Mouse (Mus musculus): ENCODE measurements around the gene Cd33. TPM values are rescaled to one million over a fixed set of nuclear protein-coding genes. Genes with fewer than 3 reads are reported as not detected.

Cd33 gene
- 0.56 and 0.69 TPM in 2 replicates for polyA plus RNA-seq (2016; fragmentation: Nextera tagmentation; extraction: Ambion mirVana)

GRCm38 (mm10) chr7:43544225-43544977 is at the start of gene Cd33:
Cd33 (minus strand) TSS chr7:43544428.
- Histone ChIP-seq H3K36me3 (replicated peaks) (no peaks in the 10 kb centered on the region), H3K27me3 (no peaks in the 10 kb centered on the region), H3K27ac (no peak within 1 kb of the TSS), H3K9me3 (no peaks in the 10 kb centered on the region), H3K4me3 (replicated peaks) (no peak within 1 kb of the TSS), H3K9ac (no peak within 1 kb of the TSS), H3K4me2 (no peak within 1 kb of the TSS), H3K4me1 (no peaks in the 10 kb centered on the region)
- no peak for ATAC-seq (ENCODE audit: low FRiP score)
- WGBS: 86% methylated on average over 7 of the region's 7 CpGs

GRCm38 (mm10) chr7:43584790-43585189 is 40.6 kb upstream of the Cd33 start:
- Histone ChIP-seq H3K27ac (no peak overlapping the region), H3K9me3 (no peaks in the 10 kb centered on the region), H3K4me2 (no peak overlapping the region), H3K27me3 (no peaks in the 10 kb centered on the region), H3K4me3 (replicated peaks) (no peak overlapping the region), H3K36me3 (replicated peaks) (peaks cover 59% of the 10 kb centered on the region), H3K9ac (no peak overlapping the region), H3K4me1 (peaks cover 21% of the 10 kb centered on the region)
- no peak for ATAC-seq (ENCODE audit: low FRiP score)
- 85% methylated on average over 5 of the region's 5 CpGs for WGBS

- Histone ChIP-seq H3K4me1 (peaks cover 21% of the 10 kb centered on the region), H3K4me2 (peak overlapping the region; percentile 74), H3K27me3 (no peaks in the 10 kb centered on the region), H3K27ac (no peak overlapping the region; the same call in 1 of the 2 replicates), H3K36me3 (replicated peaks) (peaks cover 18% of the 10 kb centered on the region), H3K9me3 (no peaks in the 10 kb centered on the region), H3K4me3 (replicated peaks) (peak overlapping the region; percentile 71), H3K9ac (peak overlapping the region; percentile 76)
- WGBS: 70% methylated on average over 5 of the region's 5 CpGs
- no peak for ATAC-seq (ENCODE audit: low FRiP score)
These were observed 36.3 kb upstream of the Cd33 start for GRCm38 (mm10) chr7:43580526-43580925.

- Histone ChIP-seq H3K4me2 (peak within 1 kb of the TSS; percentile 74), H3K27me3 (no peaks in the 10 kb centered on the region), H3K36me3 (replicated peaks) (peaks cover 16% of the 10 kb centered on the region), H3K9me3 (no peaks in the 10 kb centered on the region), H3K4me3 (replicated peaks) (peak within 1 kb of the TSS; percentile 71), H3K27ac (peak within 1 kb of the TSS; percentile 88), H3K9ac (peak within 1 kb of the TSS; percentile 76), H3K4me1 (peaks cover 21% of the 10 kb centered on the region)
- peak; percentile 97 for ATAC-seq (ENCODE audit: low FRiP score)
- WGBS: under 1% methylated on average over 37 of the region's 37 CpGs
These were observed 35.4 kb upstream of the Cd33 start, which contains the start of gene Zfp719 for GRCm38 (mm10) chr7:43579440-43580171. Zfp719 (plus strand) TSS chr7:43579610.

- Histone ChIP-seq H3K27ac (no peak overlapping the region), H3K9ac (no peak overlapping the region), H3K4me1 (no peaks in the 10 kb centered on the region), H3K9me3 (no peaks in the 10 kb centered on the region), H3K4me2 (no peak overlapping the region), H3K36me3 (replicated peaks) (peaks cover 74% of the 10 kb centered on the region), H3K4me3 (replicated peaks) (no peak overlapping the region), H3K27me3 (no peaks in the 10 kb centered on the region)
- ATAC-seq (ENCODE audit: low FRiP score): no peak
- WGBS: 93% methylated on average over 2 of the region's 2 CpGs
These were observed 27.0 kb upstream of the Cd33 start for GRCm38 (mm10) chr7:43571216-43571615.

- Histone ChIP-seq H3K27ac (no peak overlapping the region), H3K9me3 (no peaks in the 10 kb centered on the region), H3K4me3 (replicated peaks) (peak overlapping the region; percentile 74), H3K4me1 (peaks cover 14% of the 10 kb centered on the region), H3K9ac (peak overlapping the region; percentile 74), H3K4me2 (peak overlapping the region; percentile 72), H3K27me3 (no peaks in the 10 kb centered on the region), H3K36me3 (replicated peaks) (peaks cover 29% of the 10 kb centered on the region)
- no peak for ATAC-seq (ENCODE audit: low FRiP score)
- 55% methylated on average over 6 of the region's 6 CpGs for WGBS
These were observed 19.1 kb upstream of the Cd33 start for GRCm38 (mm10) chr7:43563300-43563699.

GRCm38 (mm10) chr7:43562651-43563070 is 18.4 kb upstream of the Cd33 start:
- H3K27me3 ChIP-seq: no peaks in the 10 kb centered on the region; the same call in 1 of the 2 replicates
- peak overlapping the region; percentile 74 for H3K4me3 ChIP-seq (replicated peaks)
- H3K9ac ChIP-seq: peak overlapping the region; percentile 74
- peak overlapping the region; percentile 92 for H3K27ac ChIP-seq
- WGBS: 0% methylated on average over 10 of the region's 10 CpGs
- H3K4me2 ChIP-seq: peak overlapping the region; percentile 72
- ATAC-seq (ENCODE audit: low FRiP score): peak; percentile 21; the same call in 1 of the 2 replicates
- peaks cover 14% of the 10 kb centered on the region for H3K4me1 ChIP-seq
- H3K36me3 ChIP-seq (replicated peaks): peaks cover 22% of the 10 kb centered on the region
- H3K9me3 ChIP-seq: no peaks in the 10 kb centered on the region

- H3K9me3 ChIP-seq: no peaks in the 10 kb centered on the region
- ATAC-seq (ENCODE audit: low FRiP score): peak; percentile 92
- H3K4me1 ChIP-seq: peaks cover 14% of the 10 kb centered on the region
- no peaks in the 10 kb centered on the region; the same call in 1 of the 2 replicates for H3K27me3 ChIP-seq
- peaks cover 17% of the 10 kb centered on the region for H3K36me3 ChIP-seq (replicated peaks)
- H3K4me2 ChIP-seq: peak within 1 kb of the TSS; percentile 72
- H3K9ac ChIP-seq: peak within 1 kb of the TSS; percentile 74
- peak within 1 kb of the TSS; percentile 74 for H3K4me3 ChIP-seq (replicated peaks)
- peak within 1 kb of the TSS; percentile 92 for H3K27ac ChIP-seq
- under 1% methylated on average over 27 of the region's 27 CpGs for WGBS
These were observed 17.9 kb upstream of the Cd33 start, which contains the start of gene Zfp658 for GRCm38 (mm10) chr7:43562006-43562633. Zfp658 (plus strand) TSS chr7:43562256.

- no peak overlapping the region for H3K4me2 ChIP-seq
- no peaks in the 10 kb centered on the region for H3K4me1 ChIP-seq
- H3K27me3 ChIP-seq: no peaks in the 10 kb centered on the region; the same call in 1 of the 2 replicates
- H3K27ac ChIP-seq: no peak overlapping the region
- no peak for ATAC-seq (ENCODE audit: low FRiP score)
- H3K4me3 ChIP-seq (replicated peaks): no peak overlapping the region
- H3K9ac ChIP-seq: no peak overlapping the region
- H3K9me3 ChIP-seq: no peaks in the 10 kb centered on the region
- H3K36me3 ChIP-seq (replicated peaks): no peaks in the 10 kb centered on the region
- WGBS: 84% methylated on average over 1 of the region's 1 CpGs
These were observed 12.7 kb upstream of the Cd33 start for GRCm38 (mm10) chr7:43556901-43557300.

GRCm38 (mm10) chr7:43555351-43555750 is 11.1 kb upstream of the Cd33 start:
- Histone ChIP-seq H3K9ac (no peak overlapping the region), H3K27ac (no peak overlapping the region), H3K9me3 (no peaks in the 10 kb centered on the region), H3K27me3 (no peaks in the 10 kb centered on the region; the same call in 1 of the 2 replicates), H3K4me2 (no peak overlapping the region), H3K4me1 (no peaks in the 10 kb centered on the region), H3K4me3 (replicated peaks) (no peak overlapping the region), H3K36me3 (replicated peaks) (no peaks in the 10 kb centered on the region)
- ATAC-seq (ENCODE audit: low FRiP score): no peak
- WGBS: 92% methylated on average over 5 of the region's 5 CpGs

- ATAC-seq (ENCODE audit: low FRiP score): no peak
- WGBS: 87% methylated on average over 3 of the region's 3 CpGs
- no peaks in the 10 kb centered on the region for H3K9me3 ChIP-seq
These were observed 10.3 kb upstream of the Cd33 start for GRCm38 (mm10) chr7:43554550-43554949.

GRCm38 (mm10) chr7:43553153-43553552 is 8.9 kb upstream of the Cd33 start:
- no peak overlapping the region for H3K27ac ChIP-seq
- no peaks in the 10 kb centered on the region for H3K9me3 ChIP-seq
- H3K27me3 ChIP-seq: no peaks in the 10 kb centered on the region; the same call in 1 of the 2 replicates
- 94% methylated on average over 4 of the region's 4 CpGs for WGBS
- H3K4me3 ChIP-seq (replicated peaks): no peak overlapping the region
- ATAC-seq (ENCODE audit: low FRiP score): no peak
- H3K36me3 ChIP-seq (replicated peaks): no peaks in the 10 kb centered on the region
- no peak overlapping the region for H3K9ac ChIP-seq
- no peaks in the 10 kb centered on the region for H3K4me1 ChIP-seq
- no peak overlapping the region for H3K4me2 ChIP-seq

More at GRCm38 (mm10) chr7:43554550-43554949, 10.3 kb upstream of the Cd33 start:
- Histone ChIP-seq H3K27ac (no peak overlapping the region), H3K27me3 (no peaks in the 10 kb centered on the region; the same call in 1 of the 2 replicates), H3K4me1 (no peaks in the 10 kb centered on the region), H3K9ac (no peak overlapping the region), H3K4me3 (replicated peaks) (no peak overlapping the region), H3K4me2 (no peak overlapping the region), H3K36me3 (replicated peaks) (no peaks in the 10 kb centered on the region)
